Mouse (Mus musculus) gastrocnemius, adult 8-10 months (tissue): Measurements from ENCODE around the gene Myoz1. TPM values are rescaled to one million over a fixed set of nuclear protein-coding genes. Genes with fewer than 3 reads are reported as not detected.
"Not testable (repeated sequence)": the region's sequence is repeated elsewhere in the genome, so short reads cannot be mapped to it uniquely, and the experiment has no call there.

Experiments
- DNase-seq, 2 experiments: peaks; one replicate each; pipeline ENCODE4 v3.0.0; 2022; ENCODE audit warnings: low spot score in 2 of 2
- total RNA-seq, 4 experiments: library from RNA; stranded (reverse); gene quantifications; 2 replicates each; pipeline ENCODE4 v1.2.4; 2022

The Myoz1 gene
- total RNA-seq, 4 experiments from 2014 or later = 3,090 to 3,449 (median 3,228) TPM

- no peak for DNase-seq
These were observed 17.6 kb downstream of the Myoz1 start for GRCm38 (mm10) chr14:20638702-20639101.

- no peak for DNase-seq
These were observed 18.3 kb downstream of the Myoz1 start for GRCm38 (mm10) chr14:20637818-20638574.

- not testable (repeated sequence) for DNase-seq
These were observed 19.4 kb downstream of the Myoz1 start for GRCm38 (mm10) chr14:20636968-20637367.

GRCm38 (mm10) chr14:20635546-20635945, 20.8 kb downstream of the Myoz1 start:
- no peak for DNase-seq

- DNase-seq = no peak
These were observed 25.1 kb downstream of the Myoz1 start for GRCm38 (mm10) chr14:20631253-20631652.

GRCm38 (mm10) chr14:20626971-20627370, 29.4 kb downstream of the Myoz1 start:
- no peak for DNase-seq

- DNase-seq = no peak
These were observed 29.9 kb downstream of the Myoz1 start for GRCm38 (mm10) chr14:20626447-20626846.

- DNase-seq = no peak
These were observed 33.4 kb downstream of the Myoz1 start for GRCm38 (mm10) chr14:20622907-20623306.

- no peak for DNase-seq
These were observed 33.9 kb downstream of the Myoz1 start for GRCm38 (mm10) chr14:20622412-20622811.

- DNase-seq = no peak
These were observed 34.4 kb downstream of the Myoz1 start for GRCm38 (mm10) chr14:20621903-20622302.

- DNase-seq = no peak
These were observed 37.2 kb downstream of the Myoz1 start for GRCm38 (mm10) chr14:20619131-20619530.

- DNase-seq = no peak
These were observed 38.1 kb downstream of the Myoz1 start for GRCm38 (mm10) chr14:20618211-20618610.

- no peak for DNase-seq
These were observed 39.9 kb downstream of the Myoz1 start for GRCm38 (mm10) chr14:20616421-20616820.

- DNase-seq = no peak
These were observed 41.3 kb downstream of the Myoz1 start for GRCm38 (mm10) chr14:20615075-20615474.

GRCm38 (mm10) chr14:20612820-20613219, 43.5 kb downstream of the Myoz1 start:
- DNase-seq = no peak

- peak; percentile 52 to 72 for DNase-seq
These were observed 46.2 kb downstream of the Myoz1 start for GRCm38 (mm10) chr14:20610146-20610545.

GRCm38 (mm10) chr14:20609519-20609918, 46.8 kb downstream of the Myoz1 start:
- no peak for DNase-seq

GRCm38 (mm10) chr14:20607396-20608126, 48.8 kb downstream of the Myoz1 start:
- no peak for DNase-seq

- DNase-seq = no peak
These were observed 55.1 kb downstream of the Myoz1 start for GRCm38 (mm10) chr14:20601287-20601686.

GRCm38 (mm10) chr14:20600203-20600602, 56.1 kb downstream of the Myoz1 start:
- no peak for DNase-seq

GRCm38 (mm10) chr14:20599542-20599941, 56.8 kb downstream of the Myoz1 start:
- DNase-seq = no peak
